Mouse (Mus musculus) heart, postnatal 14 days (tissue): Measurements from ENCODE around the gene Trim62. TPM values are rescaled to one million over a fixed set of nuclear protein-coding genes. Genes with fewer than 3 reads are reported as not detected.

Source experiments
- DNase-seq, 2 experiments: peaks; one replicate each; pipeline ENCODE4 v3.0.0; 2021 to 2022
- intact Hi-C: fragments of 180-260 bp; cut with DNase I; formaldehyde crosslinking; loops from one replicate; pipeline ENCODE4 v1.15.1; 2025
- total RNA-seq, 2 experiments: library from RNA; stranded (reverse); gene quantifications; 2 replicates each; pipeline ENCODE4 v1.2.3; 2021

Gene Trim62
- total RNA-seq, 2 experiments from 2014 or later, result 2.0 to 2.2 TPM

DNA sequence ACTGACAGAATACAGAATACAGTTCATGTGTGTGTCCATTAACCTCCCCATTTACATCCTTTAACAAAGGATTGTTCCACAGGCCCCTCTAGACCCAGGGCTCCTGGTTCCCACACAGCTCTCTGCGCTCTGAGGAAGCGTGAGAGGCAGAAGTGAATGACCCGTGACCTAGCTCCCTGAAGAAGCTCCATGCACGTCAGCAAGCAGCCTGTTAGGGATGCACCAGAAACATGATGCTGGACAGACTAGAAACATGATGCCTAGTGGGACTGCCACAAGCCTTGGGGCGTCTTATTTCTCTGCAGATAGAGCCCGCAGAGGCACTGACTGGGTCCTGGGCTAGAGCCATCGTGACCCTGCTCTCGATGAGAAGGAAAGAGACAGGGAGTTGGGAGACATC lies 23.4 kb downstream of the Trim62 start:
- intact Hi-C loops, result no loop called here
- no peak for DNase-seq

- intact Hi-C loops, result no loop called here
- no peak for DNase-seq
These were observed 24.0 kb downstream of the Trim62 start for GRCm38 (mm10) chr4:128907238-128907968.

- intact Hi-C loops, result loop anchor here (2.0 kb wide), 1 partner anchor 176 kb away; no protein-coding TSS in a partner anchor
- peak; percentile 39 to 52 for DNase-seq
These were observed 25.4 kb downstream of the Trim62 start for GRCm38 (mm10) chr4:128908586-128909377.

DNA sequence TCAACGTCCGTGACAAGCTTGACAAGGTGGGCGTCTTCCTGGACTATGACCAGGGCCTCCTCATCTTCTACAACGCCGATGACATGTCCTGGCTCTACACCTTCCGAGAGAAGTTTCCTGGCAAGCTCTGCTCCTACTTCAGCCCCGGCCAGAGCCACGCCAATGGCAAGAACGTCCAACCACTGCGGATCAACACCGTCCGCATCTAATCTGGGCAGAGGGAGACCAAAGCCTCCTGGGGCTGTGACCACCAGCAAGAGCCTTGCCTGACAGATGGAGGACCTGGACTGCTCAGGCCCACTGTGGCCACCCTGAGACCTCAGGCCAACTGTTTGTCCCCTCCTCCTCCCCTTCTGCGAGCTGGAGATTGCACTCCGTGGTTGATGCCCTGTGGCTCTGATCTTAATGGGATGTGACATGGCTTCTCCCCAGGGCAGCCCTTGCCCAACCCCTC lies 26.0 kb downstream of the Trim62 start:
- no peak for DNase-seq
- intact Hi-C loops, result loop anchor here (2.0 kb wide), 1 partner anchor 175 kb away; no protein-coding TSS in a partner anchor

DNA sequence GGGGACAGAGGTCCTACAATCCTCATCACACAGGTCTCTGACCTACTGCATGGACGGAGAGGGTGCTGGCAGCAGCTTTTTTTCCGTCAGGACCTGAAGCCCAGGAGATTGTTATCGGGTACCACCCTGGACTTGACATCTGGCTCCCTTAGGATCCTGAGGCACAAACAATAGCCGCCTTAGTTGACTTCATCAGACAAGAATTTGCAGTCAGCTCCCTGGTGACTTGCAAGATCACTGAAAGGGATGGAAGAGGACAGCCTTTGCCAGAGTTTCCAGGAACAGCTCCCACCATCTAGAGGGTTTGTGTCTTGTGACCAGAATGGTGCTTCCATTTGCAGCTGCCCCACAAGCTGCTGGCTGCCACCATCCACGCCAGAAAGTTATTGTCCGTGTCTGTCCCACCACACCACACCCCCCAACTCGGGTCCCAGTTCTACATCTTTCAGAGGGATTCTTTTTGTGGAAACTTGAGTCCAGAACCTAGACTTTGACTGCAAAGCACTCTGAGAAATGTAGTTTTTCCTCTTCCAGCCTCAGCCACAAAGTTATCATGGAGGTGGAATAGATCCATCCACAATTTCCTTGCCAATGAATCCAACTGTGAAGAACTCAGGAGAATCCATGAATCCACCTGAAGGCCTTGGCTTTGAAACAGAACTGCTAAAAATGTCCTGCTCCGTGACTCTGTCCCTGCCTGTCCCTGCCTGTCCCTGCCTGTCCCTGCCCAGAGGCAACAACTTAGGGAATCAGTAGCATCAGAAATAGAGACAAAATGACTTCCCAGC lies 27.1 kb downstream of the Trim62 start:
- intact Hi-C loops, result no loop called here
- no peak for DNase-seq

- DNase-seq, result no peak
- intact Hi-C loops, result no loop called here
These were observed 28.7 kb downstream of the Trim62 start for GRCm38 (mm10) chr4:128912085-128912484.

- intact Hi-C loops, result no loop called here
- DNase-seq, result peak; percentile 28 to 58
These were observed 30.4 kb downstream of the Trim62 start for GRCm38 (mm10) chr4:128913794-128914193.

DNA sequence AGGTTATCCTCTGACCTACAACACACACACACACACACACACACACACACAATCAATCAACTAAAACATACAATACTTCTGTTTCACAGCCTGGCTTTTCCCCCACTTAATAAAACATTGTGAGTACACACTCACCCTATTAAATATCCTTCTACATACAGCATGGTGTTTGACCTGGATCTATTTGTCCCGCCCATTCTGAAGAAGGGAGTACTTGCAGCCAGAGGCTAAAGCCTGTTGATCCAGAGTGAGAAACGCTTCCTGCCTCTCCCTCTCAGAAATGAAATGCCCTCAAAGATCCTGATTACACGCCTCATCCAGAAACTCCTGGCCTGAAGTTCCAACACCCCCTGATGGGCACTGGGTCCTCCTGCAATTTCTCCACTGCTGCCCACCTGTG lies 33.7 kb downstream of the Trim62 start:
- DNase-seq, result no peak
- intact Hi-C loops, result no loop called here

- intact Hi-C loops, result no loop called here
- DNase-seq, result no peak
These were observed 34.4 kb downstream of the Trim62 start for GRCm38 (mm10) chr4:128917756-128918155.

DNA sequence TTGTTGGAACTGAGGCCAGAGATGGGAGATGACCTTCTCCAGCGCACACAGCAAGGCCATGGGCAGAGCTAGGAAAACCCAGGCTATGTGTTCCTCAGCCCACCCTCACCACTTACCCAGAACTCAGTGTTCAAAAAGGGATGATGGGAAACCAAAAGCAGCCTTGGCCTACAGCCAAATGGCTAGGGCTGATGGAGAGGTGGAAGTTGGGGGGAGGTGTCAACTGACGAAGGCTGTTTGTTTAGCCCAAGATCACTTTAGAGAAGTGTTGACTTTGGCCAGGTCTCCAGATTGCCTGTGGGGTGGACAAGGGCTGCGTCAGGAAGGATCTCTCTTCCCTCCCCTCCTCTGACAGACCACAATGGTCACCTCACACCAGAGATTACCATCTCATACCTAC lies 34.8 kb downstream of the Trim62 start:
- intact Hi-C loops, result no loop called here
- DNase-seq, result no peak

- DNase-seq, result no peak
- intact Hi-C loops, result no loop called here
These were observed 35.7 kb downstream of the Trim62 start for GRCm38 (mm10) chr4:128919106-128919505.

- intact Hi-C loops, result loop anchor here (2.0 kb wide), 1 partner anchor 41 kb away; the partner anchor contains the start of gene Trim62
- DNase-seq, result no peak
These were observed 40.2 kb downstream of the Trim62 start for GRCm38 (mm10) chr4:128923603-128924002.

DNA sequence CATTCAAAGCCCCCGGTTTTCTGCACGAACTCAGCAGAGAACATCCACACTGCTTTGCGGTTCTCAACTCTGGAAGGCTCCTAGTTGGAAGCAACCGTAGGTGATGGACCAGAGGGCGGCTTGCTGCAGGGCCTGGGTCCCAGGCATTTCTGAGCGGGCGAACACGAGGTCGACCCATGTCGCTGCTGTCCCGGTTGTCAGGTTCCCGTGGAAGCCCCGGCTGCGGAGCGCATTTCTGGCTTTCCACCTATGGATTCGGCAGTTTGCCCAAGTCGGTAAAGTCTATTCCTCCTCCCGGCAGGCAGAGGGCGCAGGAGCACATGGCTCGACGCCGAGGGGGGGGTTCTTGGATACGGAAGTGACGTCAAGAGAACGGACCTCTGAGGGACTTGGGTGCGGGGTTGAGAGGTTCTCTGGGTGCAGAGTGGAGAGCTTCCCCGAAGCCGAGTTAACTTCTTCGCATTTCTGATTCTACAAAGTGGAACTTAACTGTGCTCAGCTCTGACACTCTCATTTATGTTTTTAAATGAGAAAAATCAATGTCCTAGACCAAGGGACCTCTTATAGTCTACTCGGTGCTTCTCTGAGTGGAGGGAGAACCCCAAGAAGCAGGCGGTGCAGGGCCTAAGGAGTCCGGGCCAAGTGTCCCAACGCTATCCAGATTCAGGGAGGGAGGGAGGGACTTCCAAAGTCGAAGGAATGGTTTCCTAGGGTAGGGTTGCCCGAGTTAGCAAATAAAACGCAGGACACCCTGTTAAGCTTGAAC lies 41.6 kb downstream of the Trim62 start:
- peak; percentile 79 to 85 for DNase-seq
- intact Hi-C loops, result loop anchor here (2.0 kb wide), 1 partner anchor 42 kb away; the partner anchor contains the start of gene Trim62

DNA sequence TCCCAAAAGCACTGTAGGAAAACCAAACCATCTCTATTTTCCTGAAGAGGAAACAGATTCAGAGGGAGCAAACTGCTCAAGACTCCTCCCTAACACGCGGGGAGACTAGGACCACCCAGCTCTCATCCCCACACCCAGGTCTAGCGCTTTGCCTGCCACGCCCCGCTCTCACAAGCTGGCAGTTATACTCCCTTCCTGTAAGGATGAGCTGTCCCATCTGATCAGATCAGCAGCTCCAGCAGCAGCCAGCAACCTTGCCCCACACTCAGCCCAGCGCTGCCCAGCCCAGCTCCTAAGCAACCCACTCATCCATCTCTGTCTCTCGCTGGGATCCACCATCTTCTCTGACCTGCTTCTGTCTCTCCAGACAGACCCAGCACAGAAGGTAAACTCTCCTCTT lies 49.4 kb downstream of the Trim62 start:
- intact Hi-C loops, result no loop called here
- DNase-seq, result no peak

- DNase-seq, result no peak
- intact Hi-C loops, result no loop called here
These were observed 52.2 kb downstream of the Trim62 start for GRCm38 (mm10) chr4:128935595-128935994.

DNA sequence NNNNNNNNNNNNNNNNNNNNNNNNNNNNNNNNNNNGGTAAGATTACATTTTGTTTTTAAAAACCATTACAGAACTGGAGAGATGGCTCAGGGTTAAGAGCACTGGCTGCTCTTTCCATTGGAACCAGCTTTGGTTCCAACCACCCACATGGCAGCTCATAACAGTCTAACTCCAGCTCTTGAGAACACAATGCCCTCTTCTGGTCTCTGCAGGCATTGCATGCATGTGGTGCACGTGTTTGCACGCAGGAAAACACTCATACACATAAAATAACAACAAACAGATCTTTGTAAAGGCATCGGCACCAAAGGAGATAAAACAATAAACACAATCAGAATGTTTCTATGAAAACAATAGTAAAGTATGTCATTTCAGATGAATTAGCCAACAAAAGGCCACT lies 59.0 kb downstream of the Trim62 start:
- intact Hi-C loops, result no loop called here
- DNase-seq, result no peak

DNA sequence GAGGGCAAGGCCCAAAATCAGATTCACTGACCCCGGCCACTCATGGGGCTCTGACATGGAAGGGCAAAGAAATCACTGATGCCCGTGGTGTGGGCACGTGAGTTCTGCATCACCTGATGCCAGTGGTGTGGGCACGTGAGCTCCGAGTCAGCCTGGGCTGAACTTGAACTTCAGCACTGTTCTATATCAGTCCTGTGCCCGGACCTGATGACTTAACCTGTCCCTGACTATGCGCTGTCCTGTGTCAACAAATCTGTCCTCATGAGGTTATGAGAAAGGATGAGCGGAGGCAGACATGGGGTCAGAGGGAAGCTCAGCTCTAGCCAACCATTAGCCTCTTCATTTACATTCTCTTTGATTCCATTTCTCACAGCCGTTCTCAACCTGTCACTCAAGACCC lies 63.4 kb downstream of the Trim62 start:
- intact Hi-C loops, result no loop called here
- no peak for DNase-seq

GRCm38 (mm10) chr4:128947326-128947933 lies 64.0 kb downstream of the Trim62 start:
- DNase-seq, result peak in 1 of 2 experiments; percentile 19
- intact Hi-C loops, result no loop called here

GRCm38 (mm10) chr4:128948137-128948674 lies 64.8 kb downstream of the Trim62 start:
- peak; percentile 24 to 53 for DNase-seq

More at GRCm38 (mm10) chr4:128948137-128948674, 64.8 kb downstream of the Trim62 start:
- intact Hi-C loops, result no loop called here
